Mouse (Mus musculus) olfactory bulb, adult 2 months (tissue): Measurements from ENCODE around the gene Gss. TPM values are rescaled to one million over a fixed set of nuclear protein-coding genes. Genes with fewer than 3 reads are reported as not detected.

Experiments
- H3K27ac ChIP-seq: fragments of 200-500 bp; 2 replicates; pipeline ENCODE4 v1.5.1; 2012; ENCODE audit warnings: low read depth, low read length; ENCODE audit not compliant: insufficient read depth
- H3K4me1 ChIP-seq: fragments of 200-500 bp; 2 replicates; pipeline ENCODE4 v1.6.1; 2012; ENCODE audit warnings: low read length; ENCODE audit not compliant: control insufficient read depth, insufficient read depth
- H3K4me3 ChIP-seq: fragments of 200-500 bp; 2 replicates; pipeline ENCODE4 v1.5.1; 2012; ENCODE audit warnings: mild to moderate bottlenecking, low read depth, low read length, moderate library complexity; ENCODE audit not compliant: insufficient read depth
- CTCF ChIP-seq: fragments of 200-500 bp; IDR thresholded peaks from 2 replicates; pipeline ENCODE4 v1.5.1; 2012; ENCODE audit warnings: low read depth, mild to moderate bottlenecking, low read length, moderate library complexity; ENCODE audit not compliant: insufficient read depth
- POLR2A ChIP-seq: fragments of 200-500 bp; IDR thresholded peaks from 2 replicates; pipeline ENCODE4 v1.6.1; 2012; ENCODE audit warnings: mild to moderate bottlenecking, low read depth, low read length, moderate library complexity; ENCODE audit not compliant: insufficient read depth
- WGBS: fragments of 180-500 bp; shearing (Covaris S2); methylation state at CpG from one replicate; pipeline ENCODE4 v1.1.7; 2018; 5-methylcytosine and 5-hydroxymethylcytosine counted together
- polyA plus RNA-seq: library from polyadenylated mRNA; stranded (reverse); fragments of >200 nt; gene quantifications from 2 replicates; pipeline ENCODE4 v1.2.4, GENCODE M21; 2012; ENCODE audit warnings: low replicate concordance; ENCODE audit not compliant: missing spikeins, insufficient read depth, insufficient read length

Gss gene
- polyA plus RNA-seq, 1 experiment = not detected

- H3K4me1 ChIP-seq = peaks cover 26% of the 10 kb centered on the region
- no peak for TF ChIP-seq CTCF
- no peak overlapping the region for H3K4me3 ChIP-seq
- WGBS = 83% methylated on average over 30 of the region's 30 CpGs
- H3K27ac ChIP-seq = no peak overlapping the region
Observed at GRCm38 (mm10) chr2:155632138-155632936, 39.7 kb upstream of the Gss start.

GRCm38 (mm10) chr2:155630590-155631416 lies 38.2 kb upstream of the Gss start:
- Histone ChIP-seq H3K4me1 (peaks cover 30% of the 10 kb centered on the region), H3K4me3 (no peak overlapping the region), H3K27ac (no peak overlapping the region)
- TF ChIP-seq CTCF (no peak), POLR2A (no peak)
- WGBS = 68% methylated on average over 43 of the region's 43 CpGs

DNA sequence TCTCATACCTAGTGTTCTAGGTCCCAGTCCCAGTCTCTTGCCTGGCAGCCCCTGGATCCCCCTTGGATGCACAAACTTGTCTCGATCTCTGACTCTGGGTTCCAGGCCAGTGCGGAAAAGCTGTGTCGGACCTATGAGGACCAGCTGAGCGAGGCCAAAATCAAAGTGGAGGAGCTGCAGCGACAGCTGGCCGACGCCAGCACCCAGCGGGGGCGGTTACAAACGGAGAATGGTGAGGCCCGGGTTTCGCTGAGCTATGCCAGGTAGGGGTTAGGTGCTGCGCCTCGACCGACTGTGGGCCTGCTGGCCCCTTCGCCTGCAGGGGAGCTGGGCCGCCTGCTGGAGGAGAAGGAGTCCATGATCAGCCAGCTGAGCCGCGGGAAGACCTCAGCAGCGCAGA lies 37.5 kb upstream of the Gss start:
- Histone ChIP-seq H3K4me1 (peaks cover 30% of the 10 kb centered on the region), H3K27ac (no peak overlapping the region), H3K4me3 (no peak overlapping the region)
- 88% methylated on average over 20 of the region's 20 CpGs for WGBS
- TF ChIP-seq CTCF = no peak
- no peak for TF ChIP-seq POLR2A

- no peak overlapping the region for H3K27ac ChIP-seq
- WGBS = under 1% methylated on average over 35 of the region's 35 CpGs
- peak overlapping the region; percentile 34 for H3K4me3 ChIP-seq
- H3K4me1 ChIP-seq = peaks cover 30% of the 10 kb centered on the region
- TF ChIP-seq POLR2A = no peak; the same call in 1 of the 2 replicates
- TF ChIP-seq CTCF = no peak
Observed at GRCm38 (mm10) chr2:155629231-155629661, 36.6 kb upstream of the Gss start.

- WGBS = 95% methylated on average over 13 of the region's 13 CpGs
- Histone ChIP-seq H3K4me3 (0 out of 2 replicates have a peak overlapping the region, but pooled peaks have one; percentile 34), H3K4me1 (peaks cover 30% of the 10 kb centered on the region), H3K27ac (no peak overlapping the region)
- no peak for TF ChIP-seq POLR2A
- no peak for TF ChIP-seq CTCF
Observed at GRCm38 (mm10) chr2:155628519-155628918, 35.9 kb upstream of the Gss start.

- Histone ChIP-seq H3K27ac (no peak overlapping the region), H3K4me3 (no peak overlapping the region), H3K4me1 (peaks cover 30% of the 10 kb centered on the region)
- 94% methylated on average over 9 of the region's 9 CpGs for WGBS
- TF ChIP-seq CTCF = no peak
- TF ChIP-seq POLR2A = no peak
Observed at GRCm38 (mm10) chr2:155628112-155628511, 35.5 kb upstream of the Gss start.

DNA sequence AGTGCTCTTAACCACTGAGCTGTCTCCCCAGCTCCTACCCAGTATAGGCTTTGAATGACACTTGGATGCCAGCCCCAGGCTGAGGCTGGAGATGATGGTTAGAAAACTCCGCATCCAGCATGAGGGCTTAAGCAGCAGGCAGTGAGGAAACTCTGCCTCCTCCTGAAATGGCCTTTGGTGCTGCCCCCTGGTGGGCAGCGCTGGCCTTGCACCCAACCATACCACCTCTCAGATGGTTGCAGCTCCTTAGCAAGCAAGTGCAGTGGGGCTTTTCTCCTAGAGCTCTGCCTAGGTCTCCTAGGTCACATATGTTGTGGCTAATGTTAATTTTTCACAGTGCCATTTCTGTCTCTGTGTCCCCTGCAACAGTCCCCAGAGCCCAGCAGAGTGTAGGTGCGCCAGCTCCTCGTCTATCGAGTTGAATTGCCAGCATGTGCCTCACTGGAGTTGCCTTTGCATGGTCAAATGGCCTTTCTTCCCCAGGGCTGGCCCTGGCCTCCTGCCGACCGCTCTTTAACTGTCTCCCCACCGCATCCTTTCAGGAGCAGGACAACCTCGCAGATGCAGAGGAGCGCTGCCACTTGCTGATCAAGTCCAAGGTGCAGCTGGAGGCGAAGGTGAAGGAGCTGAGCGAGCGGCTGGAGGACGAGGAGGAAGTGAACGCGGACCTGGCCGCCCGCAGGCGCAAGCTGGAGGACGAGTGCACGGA lies 34.6 kb upstream of the Gss start:
- TF ChIP-seq CTCF (peak; percentile 89), POLR2A (no peak)
- H3K4me3 ChIP-seq = no peak overlapping the region
- WGBS = 73% methylated on average over 21 of the region's 21 CpGs
- peaks cover 30% of the 10 kb centered on the region for H3K4me1 ChIP-seq
- no peak overlapping the region for H3K27ac ChIP-seq

DNA sequence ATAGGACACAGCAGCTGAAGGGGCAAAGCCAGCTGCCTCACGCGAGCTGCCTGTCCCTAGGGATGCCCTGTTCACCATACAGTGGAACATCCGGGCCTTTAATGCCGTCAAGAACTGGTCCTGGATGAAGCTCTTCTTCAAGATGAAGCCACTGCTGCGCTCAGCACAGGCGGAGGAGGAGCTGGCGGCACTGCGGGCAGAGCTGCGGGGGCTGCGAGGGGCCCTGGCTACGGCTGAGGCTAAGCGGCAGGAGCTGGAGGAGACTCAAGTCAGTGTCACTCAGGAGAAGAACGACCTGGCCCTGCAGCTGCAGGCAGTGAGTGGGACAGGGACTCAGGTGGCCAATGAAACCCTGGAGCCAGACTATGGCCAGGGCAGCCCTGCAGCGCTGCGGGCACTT lies 33.7 kb upstream of the Gss start:
- 57% methylated on average over 15 of the region's 15 CpGs for WGBS
- Histone ChIP-seq H3K27ac (no peak overlapping the region), H3K4me1 (peaks cover 28% of the 10 kb centered on the region), H3K4me3 (no peak overlapping the region)
- no peak for TF ChIP-seq CTCF
- TF ChIP-seq POLR2A = no peak

- H3K4me3 ChIP-seq = no peak overlapping the region
- H3K27ac ChIP-seq = no peak overlapping the region
- H3K4me1 ChIP-seq = peaks cover 19% of the 10 kb centered on the region
- TF ChIP-seq POLR2A (no peak), CTCF (0 out of 2 replicates have a peak, but pooled peaks have one; percentile 17)
- 47% methylated on average over 10 of the region's 10 CpGs for WGBS
Observed at GRCm38 (mm10) chr2:155624730-155625129, 32.1 kb upstream of the Gss start.
